Mouse (Mus musculus): ENCODE measurements around the gene Snrpd2. TPM values are rescaled to one million over a fixed set of nuclear protein-coding genes. Genes with fewer than 3 reads are reported as not detected.
A peak's percentile ranks its signal among the peaks of the same experiment; 100 is the strongest.

Gene Snrpd2
- polyA plus RNA-seq, 1 experiment from 2014 or later: 158 TPM

DNA sequence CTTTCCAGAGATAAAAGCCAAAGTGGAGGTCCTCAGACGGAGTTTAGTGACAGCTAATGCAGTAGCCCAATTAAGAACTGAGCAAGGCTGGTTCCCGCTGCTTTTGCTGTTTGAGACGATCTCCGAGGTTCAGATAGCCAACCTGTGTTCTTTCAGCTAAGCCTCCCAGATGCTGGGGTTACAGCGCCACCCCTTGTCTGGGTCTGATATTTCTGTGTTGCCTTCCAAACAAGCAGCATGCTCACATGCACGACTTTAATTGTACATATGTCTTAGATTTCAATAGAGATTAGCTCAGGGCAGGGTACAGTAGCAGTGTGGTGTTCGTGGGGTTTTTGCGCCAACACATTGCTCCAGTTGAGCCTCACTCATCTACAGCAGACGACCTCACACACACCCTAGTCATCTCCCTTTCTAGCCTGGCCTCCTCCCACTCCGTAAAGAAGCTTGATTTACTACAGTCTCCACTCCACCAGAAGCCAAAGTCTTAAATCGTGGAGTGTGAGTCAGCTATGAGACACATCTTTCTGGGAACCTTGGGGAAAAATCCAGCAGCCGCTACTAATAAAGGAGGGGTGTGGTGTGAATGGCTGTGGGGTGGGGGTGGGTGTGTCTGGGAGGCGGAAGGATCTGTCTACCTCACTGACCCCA lies 6.4 kb downstream of the Snrpd2 start:
- H3K9me3 ChIP-seq (ENCODE audit: control insufficient read depth, low read length): no peaks in the 10 kb centered on the region
- DNase-seq (ENCODE audit: low spot score) (no peak), ATAC-seq (replicated peaks; ENCODE audit: low FRiP score) (no peak)
- no peak overlapping the region for H3K27ac ChIP-seq (ENCODE audit: low read depth, low read length)
- H3K27me3 ChIP-seq (replicated peaks; ENCODE audit: control insufficient read depth, insufficient read depth, low read length): peaks cover 12% of the 10 kb centered on the region
- no peak overlapping the region for H3K9ac ChIP-seq (ENCODE audit: low read depth, low read length)
- H3K36me3 ChIP-seq (ENCODE audit: control insufficient read depth, insufficient read depth, low read length): peaks cover 15% of the 10 kb centered on the region
- H3K4me2 ChIP-seq: no peak overlapping the region
- no peak overlapping the region for H3K4me3 ChIP-seq (ENCODE audit: low read depth, low read length)
- H3K4me1 ChIP-seq (replicated peaks; ENCODE audit: control insufficient read depth, insufficient read depth, low read length): peaks cover 20% of the 10 kb centered on the region
- WGBS: 59% methylated on average over 13 of the region's 13 CpGs

GRCm38 (mm10) chr7:19157160-19157800 lies 7.8 kb downstream of the Snrpd2 start:
- 6% methylated on average over 30 of the region's 30 CpGs for WGBS
- Histone ChIP-seq H3K4me1 (replicated peaks; ENCODE audit: control insufficient read depth, insufficient read depth, low read length) (peaks cover 20% of the 10 kb centered on the region), H3K9me3 (ENCODE audit: control insufficient read depth, low read length) (no peaks in the 10 kb centered on the region), H3K27ac (ENCODE audit: low read depth, low read length) (no peak overlapping the region), H3K36me3 (ENCODE audit: control insufficient read depth, insufficient read depth, low read length) (peaks cover 15% of the 10 kb centered on the region), H3K9ac (ENCODE audit: low read depth, low read length) (no peak overlapping the region), H3K4me3 (ENCODE audit: low read depth, low read length) (peak overlapping the region; percentile 14), H3K27me3 (replicated peaks; ENCODE audit: control insufficient read depth, insufficient read depth, low read length) (peaks cover 12% of the 10 kb centered on the region), H3K4me2 (peak overlapping the region; percentile 42)
- ATAC-seq (replicated peaks; ENCODE audit: low FRiP score): peak; percentile 76
- peak; percentile 93 for DNase-seq (ENCODE audit: low spot score)

DNA sequence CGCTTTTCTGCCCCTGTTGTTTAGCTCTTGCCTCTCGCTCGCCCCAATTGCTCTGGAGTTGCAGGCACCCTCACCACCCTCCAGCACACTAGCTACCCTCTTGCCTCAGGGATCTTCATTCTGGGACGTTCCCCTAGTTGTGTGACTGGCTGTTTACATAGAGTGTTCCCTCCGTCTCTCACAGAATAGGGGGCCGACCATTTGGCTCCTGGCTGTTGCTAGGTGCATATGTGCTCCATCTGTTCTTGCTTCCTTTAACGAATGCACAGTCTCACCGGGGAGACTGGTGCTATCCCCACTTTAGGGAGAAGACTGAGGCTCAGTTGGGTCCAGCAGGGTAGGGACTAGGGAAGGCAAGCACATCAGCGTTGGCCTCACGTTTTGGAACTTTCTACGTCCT lies 9.1 kb downstream of the Snrpd2 start:
- Histone ChIP-seq H3K4me1 (replicated peaks; ENCODE audit: control insufficient read depth, insufficient read depth, low read length) (peaks cover 21% of the 10 kb centered on the region), H3K4me3 (ENCODE audit: low read depth, low read length) (no peak overlapping the region), H3K4me2 (no peak overlapping the region), H3K9me3 (ENCODE audit: control insufficient read depth, low read length) (no peaks in the 10 kb centered on the region), H3K27ac (ENCODE audit: low read depth, low read length) (no peak overlapping the region), H3K27me3 (replicated peaks; ENCODE audit: control insufficient read depth, insufficient read depth, low read length) (peaks cover 12% of the 10 kb centered on the region), H3K9ac (ENCODE audit: low read depth, low read length) (no peak overlapping the region), H3K36me3 (ENCODE audit: control insufficient read depth, insufficient read depth, low read length) (peaks cover 6% of the 10 kb centered on the region)
- DNase-seq (ENCODE audit: low spot score) (no peak), ATAC-seq (replicated peaks; ENCODE audit: low FRiP score) (no peak)
- WGBS: 69% methylated on average over 11 of the region's 11 CpGs

DNA sequence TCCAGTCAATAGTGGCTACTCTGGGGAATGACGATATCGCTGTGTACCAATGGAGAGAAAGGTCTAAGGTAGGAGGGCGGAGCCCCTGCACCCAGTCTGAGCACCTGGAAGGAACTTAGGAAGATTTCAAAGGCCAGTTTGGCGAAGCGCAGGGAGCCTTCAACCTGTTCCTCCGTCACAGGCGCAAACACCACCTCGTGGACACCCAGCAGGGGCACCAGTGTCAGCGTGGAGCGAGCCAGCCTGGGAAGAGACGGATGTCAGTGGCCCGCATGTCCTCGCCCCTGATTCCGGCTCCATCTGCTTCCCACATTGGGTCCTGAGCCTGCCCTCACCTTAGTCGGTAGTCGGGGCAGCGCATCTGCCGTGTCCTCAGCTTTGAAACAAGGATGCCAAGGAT lies 9.9 kb downstream of the Snrpd2 start:
- H3K36me3 ChIP-seq (ENCODE audit: control insufficient read depth, insufficient read depth, low read length): peaks cover 6% of the 10 kb centered on the region; the same call in 1 of the 2 replicates
- H3K27me3 ChIP-seq (replicated peaks; ENCODE audit: control insufficient read depth, insufficient read depth, low read length): peaks cover 19% of the 10 kb centered on the region
- H3K4me3 ChIP-seq (ENCODE audit: low read depth, low read length): peak overlapping the region; percentile 43; the same call in 1 of the 2 replicates
- H3K4me1 ChIP-seq (replicated peaks; ENCODE audit: control insufficient read depth, insufficient read depth, low read length): peaks cover 29% of the 10 kb centered on the region
- H3K9ac ChIP-seq (ENCODE audit: low read depth, low read length): no peak overlapping the region
- 18% methylated on average over 18 of the region's 18 CpGs for WGBS
- no peak for ATAC-seq (replicated peaks; ENCODE audit: low FRiP score)
- H3K9me3 ChIP-seq (ENCODE audit: control insufficient read depth, low read length): no peaks in the 10 kb centered on the region
- no peak overlapping the region for H3K27ac ChIP-seq (ENCODE audit: low read depth, low read length)
- no peak for DNase-seq (ENCODE audit: low spot score)
- peak overlapping the region; percentile 83 for H3K4me2 ChIP-seq

- Histone ChIP-seq H3K9me3 (ENCODE audit: control insufficient read depth, low read length) (no peaks in the 10 kb centered on the region), H3K4me1 (replicated peaks; ENCODE audit: control insufficient read depth, insufficient read depth, low read length) (peaks cover 36% of the 10 kb centered on the region), H3K4me2 (peak overlapping the region; percentile 83), H3K27ac (ENCODE audit: low read depth, low read length) (no peak overlapping the region), H3K4me3 (ENCODE audit: low read depth, low read length) (peak overlapping the region; percentile 43), H3K27me3 (replicated peaks; ENCODE audit: control insufficient read depth, insufficient read depth, low read length) (peaks cover 26% of the 10 kb centered on the region), H3K36me3 (ENCODE audit: control insufficient read depth, insufficient read depth, low read length) (peaks cover under 1% of the 10 kb centered on the region; the same call in 1 of the 2 replicates), H3K9ac (ENCODE audit: low read depth, low read length) (no peak overlapping the region)
- peak; percentile 67 for ATAC-seq (replicated peaks; ENCODE audit: low FRiP score)
- WGBS: 2% methylated on average over 20 of the region's 20 CpGs
- peak; percentile 78 for DNase-seq (ENCODE audit: low spot score)
Observed at GRCm38 (mm10) chr7:19160115-19160514, 10.6 kb downstream of the Snrpd2 start.

GRCm38 (mm10) chr7:19162928-19163327 lies 13.4 kb downstream of the Snrpd2 start:
- Histone ChIP-seq H3K27me3 (replicated peaks; ENCODE audit: control insufficient read depth, insufficient read depth, low read length) (peaks cover 30% of the 10 kb centered on the region), H3K36me3 (ENCODE audit: control insufficient read depth, insufficient read depth, low read length) (no peaks in the 10 kb centered on the region), H3K9me3 (ENCODE audit: control insufficient read depth, low read length) (peaks cover 2% of the 10 kb centered on the region; the same call in 1 of the 2 replicates), H3K4me2 (no peak overlapping the region), H3K4me1 (replicated peaks; ENCODE audit: control insufficient read depth, insufficient read depth, low read length) (peaks cover 41% of the 10 kb centered on the region), H3K9ac (ENCODE audit: low read depth, low read length) (no peak overlapping the region), H3K27ac (ENCODE audit: low read depth, low read length) (no peak overlapping the region), H3K4me3 (ENCODE audit: low read depth, low read length) (no peak overlapping the region)
- ATAC-seq (replicated peaks; ENCODE audit: low FRiP score) (no peak), DNase-seq (ENCODE audit: low spot score) (no peak)
- 78% methylated on average over 7 of the region's 7 CpGs for WGBS

- Histone ChIP-seq H3K36me3 (ENCODE audit: control insufficient read depth, insufficient read depth, low read length) (no peaks in the 10 kb centered on the region), H3K27ac (ENCODE audit: low read depth, low read length) (no peak overlapping the region), H3K27me3 (replicated peaks; ENCODE audit: control insufficient read depth, insufficient read depth, low read length) (peaks cover 28% of the 10 kb centered on the region), H3K9me3 (ENCODE audit: control insufficient read depth, low read length) (peaks cover 2% of the 10 kb centered on the region; the same call in 1 of the 2 replicates), H3K4me1 (replicated peaks; ENCODE audit: control insufficient read depth, insufficient read depth, low read length) (peaks cover 41% of the 10 kb centered on the region), H3K4me3 (ENCODE audit: low read depth, low read length) (no peak overlapping the region; the same call in 1 of the 2 replicates), H3K4me2 (peak overlapping the region; percentile 56), H3K9ac (ENCODE audit: low read depth, low read length) (no peak overlapping the region)
- 29% methylated on average over 12 of the region's 12 CpGs for whole genome bisulfite sequencing
- no peak for DNase-seq (ENCODE audit: low spot score)
- no peak for ATAC-seq (replicated peaks; ENCODE audit: low FRiP score)
Observed at GRCm38 (mm10) chr7:19163752-19164151, 14.2 kb downstream of the Snrpd2 start.

DNA sequence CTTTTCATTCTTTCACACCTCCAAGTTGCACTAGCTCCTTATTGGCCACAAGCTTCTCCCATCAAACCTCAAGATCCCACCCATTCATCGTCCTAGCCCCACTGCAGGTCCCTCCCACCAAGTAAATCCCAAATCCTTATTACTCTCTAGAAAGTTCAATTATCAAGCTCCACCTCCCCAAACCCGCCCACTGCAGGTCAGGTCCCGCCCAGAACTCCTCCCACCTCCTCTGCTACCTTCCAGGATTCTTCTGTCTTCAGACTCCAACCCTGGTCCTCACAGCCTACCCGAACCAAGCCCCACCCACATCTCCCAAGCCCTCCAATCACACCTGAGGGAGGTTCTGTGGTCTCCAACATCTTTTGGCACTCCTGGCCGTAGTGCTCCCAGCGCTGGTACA lies 14.7 kb downstream of the Snrpd2 start:
- 3% methylated on average over 6 of the region's 6 CpGs for WGBS
- H3K4me1 ChIP-seq (replicated peaks; ENCODE audit: control insufficient read depth, insufficient read depth, low read length): peaks cover 41% of the 10 kb centered on the region
- H3K27me3 ChIP-seq (replicated peaks; ENCODE audit: control insufficient read depth, insufficient read depth, low read length): peaks cover 24% of the 10 kb centered on the region
- DNase-seq (ENCODE audit: low spot score): no peak
- H3K4me3 ChIP-seq (ENCODE audit: low read depth, low read length): peak overlapping the region; percentile 27
- no peaks in the 10 kb centered on the region for H3K36me3 ChIP-seq (ENCODE audit: control insufficient read depth, insufficient read depth, low read length)
- peak overlapping the region; percentile 56 for H3K4me2 ChIP-seq
- peaks cover 2% of the 10 kb centered on the region; the same call in 1 of the 2 replicates for H3K9me3 ChIP-seq (ENCODE audit: control insufficient read depth, low read length)
- peak; percentile 46 for ATAC-seq (replicated peaks; ENCODE audit: low FRiP score)
- no peak overlapping the region for H3K9ac ChIP-seq (ENCODE audit: low read depth, low read length)
- H3K27ac ChIP-seq (ENCODE audit: low read depth, low read length): no peak overlapping the region

All from liver, embryonic 11.5 days (tissue).